Mouse (Mus musculus) forebrain, embryonic 16.5 days (tissue): ENCODE data around the gene Calm2. TPM values are rescaled to one million over a fixed set of nuclear protein-coding genes. Genes with fewer than 3 reads are reported as not detected.
A peak's percentile ranks its signal among the peaks of the same experiment; 100 is the strongest.

Experiments used
- ATAC-seq: fragments of 200-750 bp; cut with Nextera tagmentation; 2 replicates; pipeline ENCODE4 v1.8.0; 2017; ENCODE audit warnings: mild to moderate bottlenecking, moderate library complexity
- H3K27ac ChIP-seq: fragments of 300-500 bp; sonication (generic); 2 replicates; pipeline ENCODE4 v1.5.1; 2014; ENCODE audit warnings: low read length, control low read depth
- H3K27me3 ChIP-seq: fragments of 300-500 bp; sonication (generic); replicated peaks from 2 replicates; pipeline ENCODE4 v1.6.1; 2014; ENCODE audit warnings: low read length; ENCODE audit not compliant: control insufficient read depth, insufficient read depth
- H3K36me3 ChIP-seq: fragments of 300-500 bp; sonication (generic); 2 replicates; pipeline ENCODE4 v1.6.1; 2014; ENCODE audit not compliant: control insufficient read depth, insufficient read depth
- H3K4me1 ChIP-seq: fragments of 300-500 bp; sonication (generic); replicated peaks from 2 replicates; pipeline ENCODE4 v1.6.1; 2014; ENCODE audit warnings: low read length; ENCODE audit not compliant: control insufficient read depth, insufficient read depth
- H3K4me2 ChIP-seq: fragments of 300-500 bp; sonication (generic); 2 replicates; pipeline ENCODE4 v1.6.1; 2014; ENCODE audit warnings: mild to moderate bottlenecking, low read length, control low read depth
- H3K4me3 ChIP-seq: fragments of 300-500 bp; sonication (generic); replicated peaks from 2 replicates; pipeline ENCODE4 v1.5.1; 2014; ENCODE audit warnings: mild to moderate bottlenecking, low read length, control low read depth
- H3K9ac ChIP-seq: fragments of 300-500 bp; sonication (generic); replicated peaks from 2 replicates; pipeline ENCODE4 v1.6.1; 2014; ENCODE audit warnings: low read depth, low read length, control low read depth
- H3K9me3 ChIP-seq: fragments of 300-500 bp; sonication (generic); 2 replicates; pipeline ENCODE4 v1.6.1; 2016; ENCODE audit warnings: low read length; ENCODE audit not compliant: control insufficient read depth
- WGBS: fragments of 180-500 bp; shearing (Covaris S2); extraction: QIAGEN DNeasy Blood & Tissue Kit; methylation state at CpG from one replicate; pipeline ENCODE4 v1.1.7; 2014; 5-methylcytosine and 5-hydroxymethylcytosine counted together
- polyA plus RNA-seq: library from polyadenylated mRNA; unstranded; fragments of >200 nt; fragmentation: Nextera tagmentation; extraction: Ambion mirVana; gene quantifications from 2 replicates; pipeline ENCODE4 v1.2.1, GENCODE M21; 2015

Calm2 gene
- polyA plus RNA-seq, 1 experiment from 2014 or later = 2,147 TPM

GRCm38 (mm10) chr17:87461499-87461896, 14.8 kb upstream of the Calm2 start:
- WGBS = 37% methylated on average over 3 of the region's 3 CpGs
- Histone ChIP-seq H3K4me3 (no peak overlapping the region), H3K27me3 (no peaks in the 10 kb centered on the region), H3K27ac (no peak overlapping the region), H3K4me1 (peaks cover 33% of the 10 kb centered on the region), H3K9ac (no peak overlapping the region), H3K9me3 (no peaks in the 10 kb centered on the region), H3K4me2 (no peak overlapping the region), H3K36me3 (no peaks in the 10 kb centered on the region)
- ATAC-seq = peak; percentile 36

DNA sequence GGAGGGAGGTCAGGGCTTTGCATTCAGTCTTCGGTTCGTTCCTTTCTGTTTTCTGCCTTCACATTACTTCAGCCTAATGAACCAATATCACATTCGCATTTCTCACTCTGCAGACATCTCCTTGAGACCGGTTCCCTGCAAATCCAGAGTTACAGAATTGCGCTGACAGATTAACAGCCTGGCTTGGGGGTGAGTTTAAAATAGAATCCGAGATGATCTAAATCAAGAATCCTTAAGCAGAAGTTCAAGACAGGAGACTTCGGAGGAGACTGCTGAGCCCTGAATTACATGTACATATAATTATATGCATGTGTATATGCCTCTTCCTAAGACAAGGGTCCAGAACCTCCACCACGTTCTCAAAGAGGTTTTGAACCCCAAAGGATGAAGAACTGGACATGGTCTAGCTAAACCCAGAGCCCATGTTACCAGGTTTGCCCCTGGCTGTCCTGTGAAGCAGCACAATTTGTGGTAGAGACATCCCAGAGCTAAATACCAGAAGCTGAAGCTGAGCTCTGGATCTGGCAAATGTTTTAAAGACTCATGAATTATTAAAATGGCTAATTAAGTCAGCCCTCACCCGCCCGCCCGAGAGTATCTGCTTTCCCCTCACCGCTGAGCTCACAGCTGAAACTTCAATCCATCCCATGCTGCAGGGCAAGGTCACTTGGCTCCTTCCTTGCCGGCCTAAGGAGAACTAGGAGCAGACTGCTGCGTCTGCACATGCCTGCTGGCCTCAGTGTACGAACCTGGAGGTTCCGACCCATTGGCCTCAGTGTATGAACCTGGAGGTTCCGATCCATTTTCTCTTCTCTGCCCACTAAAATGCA, 14.1 kb upstream of the Calm2 start:
- Histone ChIP-seq H3K9me3 (no peaks in the 10 kb centered on the region), H3K27ac (peak overlapping the region; percentile 53), H3K4me2 (peak overlapping the region; percentile 37), H3K4me3 (no peak overlapping the region), H3K36me3 (no peaks in the 10 kb centered on the region), H3K27me3 (no peaks in the 10 kb centered on the region), H3K9ac (no peak overlapping the region), H3K4me1 (peaks cover 33% of the 10 kb centered on the region)
- WGBS = 16% methylated on average over 17 of the region's 17 CpGs
- ATAC-seq = peak; percentile 72

GRCm38 (mm10) chr17:87459750-87460668, 13.3 kb upstream of the Calm2 start:
- WGBS = 19% methylated on average over 14 of the region's 14 CpGs
- peak; percentile 49 for ATAC-seq
- H3K9ac ChIP-seq = no peak overlapping the region

DNA sequence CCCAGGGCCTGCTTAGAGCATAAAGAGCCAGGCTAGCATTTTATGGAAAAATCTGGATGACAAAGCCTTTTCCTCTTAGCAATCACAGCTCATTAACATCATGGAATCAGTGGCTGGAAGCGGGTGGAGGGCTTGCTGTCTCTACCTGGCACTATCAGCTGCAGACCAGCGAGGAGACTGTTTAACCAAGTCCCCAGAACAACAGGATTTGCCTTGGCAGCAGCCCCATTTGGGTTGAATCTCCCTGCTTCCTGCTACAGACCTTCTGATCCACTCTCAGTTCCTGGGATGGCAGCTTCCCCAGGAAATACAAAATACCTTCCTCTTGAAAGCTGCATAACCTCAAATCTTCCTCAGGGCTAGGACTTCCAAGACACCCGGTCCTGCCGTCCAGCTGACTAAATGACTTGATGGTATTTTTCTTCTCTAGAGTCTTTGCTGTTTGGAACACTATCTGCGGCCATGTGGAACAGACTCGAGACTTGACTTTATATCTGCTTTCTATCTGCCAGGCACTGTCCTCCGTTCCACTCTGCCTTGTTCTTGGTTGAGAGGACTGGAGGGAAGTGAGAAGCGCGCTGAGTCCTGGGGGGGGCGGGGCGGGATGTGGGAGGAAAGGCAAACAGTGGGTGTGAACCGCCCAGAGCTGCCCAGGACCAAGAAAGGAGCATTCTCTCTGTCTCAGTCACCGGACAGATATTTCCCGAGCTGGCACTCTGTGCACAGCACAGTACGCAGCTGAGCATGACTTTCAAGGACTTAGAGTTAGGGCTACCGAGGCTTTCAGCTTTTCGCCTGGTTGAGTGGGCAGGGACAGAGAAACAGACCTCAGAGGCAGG, 12.4 kb upstream of the Calm2 start:
- ATAC-seq = peak; percentile 39; the same call in 1 of the 2 replicates
- peaks cover 33% of the 10 kb centered on the region for H3K4me1 ChIP-seq
- peak overlapping the region; percentile 37; the same call in 1 of the 2 replicates for H3K4me2 ChIP-seq
- no peak overlapping the region for H3K4me3 ChIP-seq
- H3K36me3 ChIP-seq = no peaks in the 10 kb centered on the region
- no peaks in the 10 kb centered on the region for H3K27me3 ChIP-seq
- H3K9ac ChIP-seq = no peak overlapping the region; the same call in 1 of the 2 replicates
- no peaks in the 10 kb centered on the region for H3K9me3 ChIP-seq
- WGBS = 12% methylated on average over 13 of the region's 17 CpGs
- H3K27ac ChIP-seq = no peak overlapping the region

More at GRCm38 (mm10) chr17:87459750-87460668, 13.3 kb upstream of the Calm2 start:
- Histone ChIP-seq H3K4me1 (peaks cover 33% of the 10 kb centered on the region), H3K4me3 (no peak overlapping the region), H3K4me2 (peak overlapping the region; percentile 37), H3K36me3 (no peaks in the 10 kb centered on the region), H3K27me3 (no peaks in the 10 kb centered on the region), H3K9me3 (no peaks in the 10 kb centered on the region), H3K27ac (peak overlapping the region; percentile 53)

DNA sequence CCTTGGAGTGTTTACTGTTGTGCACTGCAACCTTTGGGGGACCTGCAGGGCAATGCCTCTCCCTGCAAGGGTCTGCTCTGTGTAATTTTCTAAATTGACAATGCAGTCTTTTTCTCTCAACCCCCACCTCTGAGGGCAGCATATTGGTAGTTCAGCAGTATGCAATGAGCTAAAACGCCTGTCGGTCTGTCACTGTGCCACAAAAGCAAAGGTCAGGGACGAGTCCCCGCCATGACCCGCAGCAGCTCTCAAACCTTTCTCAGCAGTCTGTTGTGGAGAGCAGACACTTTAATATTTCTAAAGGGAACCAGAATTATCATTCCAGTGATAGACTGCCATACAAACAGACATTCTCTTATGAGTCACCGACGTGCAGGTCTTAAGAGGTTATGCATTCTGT, 11.2 kb upstream of the Calm2 start:
- no peak for ATAC-seq
- 77% methylated on average over 7 of the region's 7 CpGs for WGBS

DNA sequence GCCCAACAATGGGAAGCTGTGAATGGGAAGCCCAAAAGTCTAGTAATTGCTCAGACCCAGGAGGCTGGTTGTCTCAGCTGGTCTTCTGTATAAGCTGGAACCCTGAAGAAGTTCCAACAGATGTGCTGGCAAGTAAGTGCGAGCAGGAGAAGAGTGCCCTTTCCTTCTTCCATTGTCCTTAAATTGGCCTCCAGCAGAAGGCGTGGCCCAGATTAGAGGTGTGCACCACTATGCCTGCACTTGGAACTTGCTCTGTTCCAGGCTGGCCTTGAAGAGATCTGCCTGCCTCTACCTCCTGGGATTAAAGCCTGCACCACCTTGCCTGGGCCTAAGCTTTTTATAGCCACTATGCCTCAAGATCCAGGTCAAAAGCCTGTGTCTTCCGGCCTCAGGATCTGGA, 7.4 kb upstream of the Calm2 start:
- H3K27me3 ChIP-seq = no peaks in the 10 kb centered on the region
- H3K9ac ChIP-seq = no peak overlapping the region
- no peak overlapping the region for H3K4me3 ChIP-seq
- H3K4me1 ChIP-seq = peaks cover 9% of the 10 kb centered on the region
- 84% methylated on average over 3 of the region's 3 CpGs for WGBS
- H3K36me3 ChIP-seq = no peaks in the 10 kb centered on the region
- H3K4me2 ChIP-seq = no peak overlapping the region
- H3K27ac ChIP-seq = no peak overlapping the region
- no peak for ATAC-seq
- H3K9me3 ChIP-seq = no peaks in the 10 kb centered on the region

More for the DNA sequence above, 11.2 kb upstream of the Calm2 start:
- Histone ChIP-seq H3K27ac (no peak overlapping the region), H3K9me3 (no peaks in the 10 kb centered on the region), H3K27me3 (no peaks in the 10 kb centered on the region), H3K36me3 (no peaks in the 10 kb centered on the region), H3K4me3 (no peak overlapping the region), H3K9ac (no peak overlapping the region), H3K4me1 (peaks cover 33% of the 10 kb centered on the region), H3K4me2 (no peak overlapping the region)

DNA sequence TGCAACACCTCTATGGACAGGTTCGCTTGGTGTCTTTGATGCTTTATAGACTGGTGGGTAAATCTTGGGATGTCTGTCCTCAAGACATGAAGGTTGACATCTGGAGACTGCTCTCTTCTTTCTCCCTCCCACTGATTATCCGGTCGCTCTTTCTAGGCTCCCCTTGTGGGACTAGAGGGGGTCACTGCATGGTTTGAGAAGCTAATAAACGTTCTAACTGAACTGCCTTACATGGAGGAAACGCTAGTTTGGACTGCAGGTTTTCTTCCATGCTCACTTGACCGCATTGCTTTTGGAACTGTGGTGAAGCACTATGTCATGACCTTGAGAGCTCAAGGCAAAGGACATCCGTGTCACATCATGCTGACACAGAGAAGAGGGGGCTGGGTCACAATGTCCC, 6.6 kb upstream of the Calm2 start:
- no peak overlapping the region for H3K4me3 ChIP-seq
- no peak for ATAC-seq
- H3K9me3 ChIP-seq = no peaks in the 10 kb centered on the region
- no peak overlapping the region for H3K9ac ChIP-seq
- H3K4me1 ChIP-seq = peaks cover 2% of the 10 kb centered on the region; the same call in 1 of the 2 replicates
- no peaks in the 10 kb centered on the region for H3K27me3 ChIP-seq
- H3K4me2 ChIP-seq = no peak overlapping the region
- H3K36me3 ChIP-seq = no peaks in the 10 kb centered on the region
- no peak overlapping the region for H3K27ac ChIP-seq
- 84% methylated on average over 7 of the region's 7 CpGs for WGBS

GRCm38 (mm10) chr17:87448881-87449280, 2.1 kb upstream of the Calm2 start:
- Histone ChIP-seq H3K27ac (no peak overlapping the region), H3K4me3 (no peak overlapping the region), H3K27me3 (no peaks in the 10 kb centered on the region), H3K4me1 (peaks cover 18% of the 10 kb centered on the region), H3K4me2 (no peak overlapping the region), H3K36me3 (no peaks in the 10 kb centered on the region; the same call in 1 of the 2 replicates), H3K9me3 (no peaks in the 10 kb centered on the region), H3K9ac (no peak overlapping the region)
- no peak for ATAC-seq
- WGBS = 87% methylated on average over 8 of the region's 8 CpGs
